Mouse (Mus musculus) layer of hippocampus, postnatal 10 days (tissue): ENCODE data around the gene Tob2. TPM values are rescaled to one million over a fixed set of nuclear protein-coding genes. Genes with fewer than 3 reads are reported as not detected.

ENCODE experiments used
- DNase-seq, 2 experiments: peaks; one replicate each; pipeline ENCODE4 v3.0.0; 2021; ENCODE audit warnings: low spot score in 2 of 2
- total RNA-seq, 2 experiments: library from RNA; stranded (reverse); gene quantifications; 2 replicates each; pipeline ENCODE4 v1.2.3; 2021

Gene Tob2
- total RNA-seq, 2 experiments from 2014 or later = 25.2 to 31.9 TPM

GRCm38 (mm10) chr15:81812696-81813631 is 45.6 kb downstream of the Tob2 start:
- DNase-seq = no peak

GRCm38 (mm10) chr15:81812287-81812686 is 46.3 kb downstream of the Tob2 start:
- DNase-seq = no peak

- DNase-seq = no peak
These were observed 47.0 kb downstream of the Tob2 start for GRCm38 (mm10) chr15:81811599-81811996.

- DNase-seq = peak; percentile 98
These were observed 47.7 kb downstream of the Tob2 start for GRCm38 (mm10) chr15:81810671-81811598.

GRCm38 (mm10) chr15:81810150-81810549 is 48.4 kb downstream of the Tob2 start:
- DNase-seq = peak; percentile 82 to 83

GRCm38 (mm10) chr15:81809550-81809949 is 49.0 kb downstream of the Tob2 start:
- no peak for DNase-seq

GRCm38 (mm10) chr15:81808799-81809198 is 49.8 kb downstream of the Tob2 start:
- DNase-seq = no peak

- DNase-seq = no peak
These were observed 51.8 kb downstream of the Tob2 start for GRCm38 (mm10) chr15:81806621-81807404.

- no peak for DNase-seq
These were observed 53.0 kb downstream of the Tob2 start for GRCm38 (mm10) chr15:81805624-81806023.

GRCm38 (mm10) chr15:81804883-81805282 is 53.7 kb downstream of the Tob2 start:
- no peak for DNase-seq

GRCm38 (mm10) chr15:81804172-81804571 is 54.4 kb downstream of the Tob2 start:
- no peak for DNase-seq

GRCm38 (mm10) chr15:81803425-81803951 is 55.1 kb downstream of the Tob2 start:
- no peak for DNase-seq

GRCm38 (mm10) chr15:81802941-81803351 is 55.6 kb downstream of the Tob2 start:
- no peak for DNase-seq

- DNase-seq = peak; percentile 100
These were observed 56.4 kb downstream of the Tob2 start, which contains the start of gene Tef for GRCm38 (mm10) chr15:81802001-81802890. Gene Tef, plus strand, starts transcription at chr15:81802421.

GRCm38 (mm10) chr15:81800391-81800790 is 58.2 kb downstream of the Tob2 start:
- no peak for DNase-seq

- DNase-seq = no peak
These were observed 60.2 kb downstream of the Tob2 start for GRCm38 (mm10) chr15:81798421-81798820.
